Mouse (Mus musculus) midbrain, embryonic 14.5 days (tissue): ENCODE measurements at regions not wholly inside any gene's neighbourhood (a gene's known extent, or its start where the extent isn't known, plus 50 kb on each side); places are given as distances from the start of the nearest gene placed in this dataset.

ENCODE experiments used
- ATAC-seq: fragments of 200-750 bp; cut with Nextera tagmentation; 2 replicates; pipeline ENCODE4 v1.8.0; 2017; ENCODE audit warnings: moderate number of reproducible peaks, moderate library complexity; ENCODE audit not compliant: low FRiP score, low TSS enrichment
- DNase-seq: peaks from one replicate; pipeline ENCODE4 v3.0.0-alpha.2; 2015
- H3K27ac ChIP-seq: fragments of 300-500 bp; sonication (generic); replicated peaks from 2 replicates; pipeline ENCODE4 v1.5.1; 2014; ENCODE audit warnings: mild to moderate bottlenecking, low read depth, low read length, moderate library complexity
- H3K27me3 ChIP-seq: fragments of 300-500 bp; sonication (generic); 2 replicates; pipeline ENCODE4 v1.6.1; 2014; ENCODE audit warnings: low read length, control low read depth, mixed read lengths; ENCODE audit not compliant: control insufficient read depth, insufficient read depth
- H3K36me3 ChIP-seq: fragments of 300-500 bp; sonication (generic); 2 replicates; pipeline ENCODE4 v1.6.1; 2014; ENCODE audit warnings: low read length, control low read depth; ENCODE audit not compliant: control insufficient read depth, insufficient read depth
- H3K4me1 ChIP-seq: fragments of 300-500 bp; sonication (generic); 2 replicates; pipeline ENCODE4 v1.6.1; 2014; ENCODE audit warnings: mild to moderate bottlenecking, antibody characterized with exemption, low read length, control low read depth; ENCODE audit not compliant: control insufficient read depth, insufficient read depth
- H3K4me2 ChIP-seq: fragments of 300-500 bp; sonication (generic); 2 replicates; pipeline ENCODE4 v1.6.1; 2014; ENCODE audit warnings: mild to moderate bottlenecking, low read length, moderate library complexity
- H3K4me3 ChIP-seq: fragments of 300-500 bp; sonication (generic); replicated peaks from 2 replicates; pipeline ENCODE4 v1.5.1; 2014; ENCODE audit warnings: low read depth, low read length
- H3K9ac ChIP-seq: fragments of 300-500 bp; sonication (generic); replicated peaks from 2 replicates; pipeline ENCODE4 v1.6.1; 2014; ENCODE audit warnings: mild to moderate bottlenecking, low read length, moderate library complexity
- H3K9me3 ChIP-seq: fragments of 300-500 bp; sonication (generic); 2 replicates; pipeline ENCODE4 v1.6.1; 2016; ENCODE audit warnings: low read length, control low read depth, mixed read lengths; ENCODE audit not compliant: control insufficient read depth
- WGBS: fragments of 180-500 bp; shearing (Covaris S2); extraction: QIAGEN DNeasy Blood & Tissue Kit; methylation state at CpG from one replicate; pipeline ENCODE4 v1.1.7; 2014; 5-methylcytosine and 5-hydroxymethylcytosine counted together

DNA sequence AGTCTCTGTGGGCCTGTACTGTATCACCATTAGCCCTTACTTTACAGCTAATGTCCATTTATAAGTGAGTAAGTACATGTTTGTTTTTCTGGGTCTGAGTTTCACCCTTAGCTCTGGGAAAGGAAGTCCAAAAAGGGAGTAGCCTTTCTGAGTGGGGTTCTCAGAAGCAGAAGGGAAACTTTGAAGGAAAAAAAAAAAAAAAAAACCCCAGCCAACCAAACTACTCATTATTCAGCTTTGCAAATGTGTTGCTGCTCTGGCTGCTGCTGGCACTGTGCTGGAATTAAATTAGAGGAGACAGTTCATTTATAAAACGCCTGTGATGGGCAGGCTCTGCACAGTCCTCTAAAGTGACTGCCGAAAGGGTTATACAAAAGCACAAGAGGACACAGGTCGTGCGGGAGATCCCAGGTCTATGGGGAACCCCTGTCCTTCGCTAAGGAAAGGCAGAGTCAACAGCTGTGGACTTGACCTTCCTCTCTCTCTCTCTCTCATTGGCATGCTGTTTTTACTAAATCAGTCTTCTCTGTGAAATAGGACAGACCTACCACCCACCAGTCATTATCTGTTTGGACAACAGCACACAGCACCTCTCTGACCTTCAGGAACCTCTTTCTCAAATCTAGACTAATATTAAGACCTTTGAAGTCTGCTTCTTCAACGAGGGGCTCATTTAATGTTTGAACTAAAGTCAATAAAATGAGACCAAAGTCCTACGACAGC is 165.4 kb downstream of the Cd47 start:
- ATAC-seq: 0 out of 2 replicates have a peak, but pooled peaks have one; percentile 44
- H3K36me3 ChIP-seq: no peaks in the 10 kb centered on the region

DNA sequence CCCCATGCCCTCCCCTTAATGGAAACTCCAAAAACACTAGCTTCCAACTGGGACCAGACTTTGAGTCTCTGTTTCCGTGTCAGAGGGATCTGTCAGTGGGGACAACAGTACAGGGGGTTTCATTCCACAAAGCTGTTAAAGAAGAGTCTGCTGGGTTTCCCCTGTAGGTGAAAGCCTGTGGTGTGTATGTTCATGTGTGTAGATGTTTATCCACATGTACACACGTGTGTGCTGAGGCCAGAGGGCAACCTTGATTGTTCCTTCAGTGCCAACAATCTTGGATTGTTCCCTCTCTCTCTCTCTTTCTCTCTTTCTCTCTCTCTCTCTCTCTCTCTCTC is 165.9 kb downstream of the Cd47 start:
- H3K27me3 ChIP-seq: no peaks in the 10 kb centered on the region
- no peak overlapping the region for H3K4me3 ChIP-seq
- H3K36me3 ChIP-seq: no peaks in the 10 kb centered on the region
- 67% methylated on average over 2 of the region's 2 CpGs for WGBS
- peaks cover 7% of the 10 kb centered on the region; the same call in 1 of the 2 replicates for H3K4me1 ChIP-seq
- no peak for ATAC-seq
- H3K9me3 ChIP-seq: no peaks in the 10 kb centered on the region
- H3K27ac ChIP-seq: no peak overlapping the region
- H3K9ac ChIP-seq: no peak overlapping the region
- no peak overlapping the region for H3K4me2 ChIP-seq
- DNase-seq: no peak

More for the DNA sequence above, 165.4 kb downstream of the Cd47 start:
- peaks cover 7% of the 10 kb centered on the region; the same call in 1 of the 2 replicates for H3K4me1 ChIP-seq
- no peak overlapping the region for H3K9ac ChIP-seq
- H3K4me2 ChIP-seq: no peak overlapping the region
- H3K9me3 ChIP-seq: no peaks in the 10 kb centered on the region
- H3K27me3 ChIP-seq: no peaks in the 10 kb centered on the region
- no peak overlapping the region for H3K27ac ChIP-seq
- WGBS: 29% methylated on average over 7 of the region's 7 CpGs
- peak; percentile 63 for DNase-seq
- H3K4me3 ChIP-seq: no peak overlapping the region

DNA sequence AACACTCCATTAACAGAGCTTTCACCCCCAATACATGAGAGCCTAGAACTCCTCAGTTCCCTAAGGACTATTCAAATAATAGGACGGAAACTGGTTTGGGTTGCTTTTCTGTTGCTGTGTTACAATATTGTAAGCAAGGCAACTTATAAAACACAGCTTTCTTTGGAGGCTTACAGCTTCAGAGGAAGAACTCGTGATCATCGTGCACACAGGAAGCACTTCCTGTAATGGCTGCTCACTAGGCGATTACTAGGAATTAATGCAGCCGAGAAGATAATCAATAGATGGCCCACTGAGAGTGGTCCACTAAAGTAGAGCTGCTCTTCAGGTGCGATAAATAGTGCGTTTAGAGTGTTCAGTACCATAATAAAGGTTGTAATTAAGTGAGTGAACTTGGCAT is 166.8 kb downstream of the Cd47 start:
- Histone ChIP-seq H3K4me1 (peaks cover 7% of the 10 kb centered on the region; the same call in 1 of the 2 replicates), H3K9me3 (no peaks in the 10 kb centered on the region), H3K27ac (no peak overlapping the region), H3K36me3 (no peaks in the 10 kb centered on the region), H3K9ac (no peak overlapping the region), H3K4me3 (no peak overlapping the region), H3K4me2 (no peak overlapping the region), H3K27me3 (no peaks in the 10 kb centered on the region)
- no peak for ATAC-seq
- 85% methylated on average over 7 of the region's 7 CpGs for WGBS
- no peak for DNase-seq

DNA sequence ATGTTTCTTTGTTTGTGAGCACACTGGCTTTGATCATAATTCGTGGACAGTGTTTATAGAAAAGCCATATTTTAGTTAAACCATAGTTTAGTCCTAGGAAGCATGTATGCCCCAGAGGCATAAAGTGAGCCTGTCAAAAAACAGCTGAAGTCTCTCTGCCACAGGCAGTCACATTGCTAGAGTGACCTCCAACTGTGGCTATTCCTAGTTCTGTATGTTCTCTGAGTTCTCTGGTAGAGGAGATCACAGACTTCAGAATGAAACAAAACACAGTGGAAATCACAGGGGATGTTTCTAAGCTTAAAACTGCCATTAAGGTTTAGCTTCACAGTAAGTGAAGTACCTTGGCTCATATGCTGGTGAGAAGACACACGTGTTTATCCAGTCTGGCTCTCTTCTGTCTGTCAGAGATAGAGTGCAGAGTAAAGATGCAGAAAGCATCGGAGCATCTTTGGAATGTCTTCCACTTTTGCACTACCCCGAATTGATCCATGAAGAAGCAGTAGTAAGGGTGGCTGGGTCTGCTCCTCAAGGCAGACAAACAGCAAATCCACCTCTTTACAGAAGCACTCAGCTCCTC is 168.0 kb downstream of the Cd47 start:
- no peak for ATAC-seq

DNA sequence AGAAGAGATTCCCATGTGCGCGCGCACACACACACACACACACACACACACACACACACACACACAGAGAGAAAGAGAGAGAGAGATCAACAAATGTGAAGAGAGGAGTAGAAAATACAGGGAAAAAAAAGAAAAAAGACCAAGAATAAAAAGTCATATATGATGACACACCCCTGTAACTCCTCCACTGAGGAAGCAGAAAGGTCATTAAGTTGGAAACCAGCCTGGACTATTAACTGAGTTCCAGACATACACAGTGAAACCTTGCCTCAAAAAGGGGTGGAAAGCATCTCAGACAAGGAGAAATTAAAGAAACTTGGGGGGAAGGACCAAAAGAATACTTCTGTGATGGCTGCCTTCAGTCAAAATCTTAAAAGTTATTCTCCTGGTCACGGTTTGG is 168.7 kb downstream of the Cd47 start:
- H3K9ac ChIP-seq: no peak overlapping the region
- DNase-seq (no peak), ATAC-seq (no peak)
- no peaks in the 10 kb centered on the region for H3K27me3 ChIP-seq
- no peak overlapping the region for H3K27ac ChIP-seq
- no peaks in the 10 kb centered on the region for H3K9me3 ChIP-seq
- no peak overlapping the region for H3K4me2 ChIP-seq
- peaks cover 7% of the 10 kb centered on the region; the same call in 1 of the 2 replicates for H3K4me1 ChIP-seq
- no peak overlapping the region for H3K4me3 ChIP-seq
- no peaks in the 10 kb centered on the region for H3K36me3 ChIP-seq
- WGBS: 97% methylated on average over 4 of the region's 4 CpGs

More for the DNA sequence above, 168.0 kb downstream of the Cd47 start:
- Histone ChIP-seq H3K9me3 (no peaks in the 10 kb centered on the region), H3K4me2 (no peak overlapping the region), H3K9ac (no peak overlapping the region), H3K27ac (no peak overlapping the region), H3K27me3 (no peaks in the 10 kb centered on the region), H3K36me3 (no peaks in the 10 kb centered on the region), H3K4me1 (peaks cover 7% of the 10 kb centered on the region; the same call in 1 of the 2 replicates), H3K4me3 (no peak overlapping the region)
- WGBS: 83% methylated on average over 4 of the region's 4 CpGs
- DNase-seq: no peak

GRCm38 (mm10) chr16:49969693-49970296 is 169.5 kb downstream of the Cd47 start:
- no peak for ATAC-seq
- Histone ChIP-seq H3K36me3 (no peaks in the 10 kb centered on the region), H3K9me3 (no peaks in the 10 kb centered on the region), H3K27ac (no peak overlapping the region), H3K4me1 (peaks cover 7% of the 10 kb centered on the region; the same call in 1 of the 2 replicates), H3K9ac (no peak overlapping the region), H3K4me2 (no peak overlapping the region), H3K4me3 (no peak overlapping the region), H3K27me3 (no peaks in the 10 kb centered on the region)
- WGBS: 97% methylated on average over 2 of the region's 2 CpGs
- no peak for DNase-seq

DNA sequence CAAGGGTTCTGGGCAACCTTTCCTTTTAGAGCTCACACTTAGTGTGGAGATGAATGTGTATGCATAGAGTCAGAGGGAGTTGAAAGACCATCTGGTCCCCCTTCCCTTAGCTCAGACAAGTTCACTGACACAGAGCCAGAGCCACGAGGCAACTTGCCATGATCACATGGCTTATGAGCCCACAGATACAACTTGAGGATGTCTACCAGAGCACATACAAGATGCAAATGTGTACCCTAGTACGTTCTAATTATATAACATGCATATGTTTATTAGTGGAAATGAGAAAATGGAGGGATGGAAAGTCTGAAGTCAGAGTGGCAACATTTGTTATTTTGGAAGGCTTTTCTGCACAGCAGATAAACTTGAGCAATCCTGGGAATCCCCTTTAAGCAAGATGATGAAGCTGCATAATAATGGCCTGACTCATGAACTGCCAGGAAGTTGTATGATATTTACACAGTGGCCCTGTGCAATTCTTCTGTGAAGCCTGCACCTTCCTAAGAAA is 170.0 kb downstream of the Cd47 start:
- H3K36me3 ChIP-seq: no peaks in the 10 kb centered on the region
- H3K4me3 ChIP-seq: no peak overlapping the region
- H3K9ac ChIP-seq: no peak overlapping the region
- ATAC-seq (no peak), DNase-seq (no peak)
- H3K9me3 ChIP-seq: no peaks in the 10 kb centered on the region
- H3K27ac ChIP-seq: no peak overlapping the region
- H3K4me1 ChIP-seq: peaks cover 7% of the 10 kb centered on the region; the same call in 1 of the 2 replicates
- WGBS: 88% methylated on average over 2 of the region's 2 CpGs
- no peak overlapping the region for H3K4me2 ChIP-seq
- no peaks in the 10 kb centered on the region for H3K27me3 ChIP-seq

DNA sequence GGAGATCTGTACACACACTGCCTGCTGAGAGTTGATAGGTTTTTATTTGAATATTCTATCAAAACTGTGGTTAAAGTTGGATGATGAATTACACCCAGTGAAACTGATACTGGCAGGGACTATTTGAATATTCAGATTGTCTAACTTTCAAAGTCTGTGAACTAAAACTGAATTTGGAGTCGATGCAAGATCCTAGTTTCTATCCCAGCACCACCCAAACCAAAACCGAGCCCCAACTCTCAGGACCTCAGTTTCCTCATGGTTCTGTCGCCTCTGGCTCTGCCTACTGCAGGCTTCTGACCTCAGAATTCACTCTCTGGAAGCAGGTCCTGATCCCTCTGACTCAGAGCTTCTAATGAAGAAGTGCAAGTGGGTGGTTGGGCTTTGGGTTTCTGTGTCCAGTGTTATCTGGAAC is 170.8 kb downstream of the Cd47 start:
- Histone ChIP-seq H3K4me2 (no peak overlapping the region), H3K27ac (no peak overlapping the region), H3K9ac (no peak overlapping the region), H3K4me1 (0 out of 2 replicates have a peak, but pooled peaks cover 1% of the 10 kb centered on the region), H3K4me3 (no peak overlapping the region), H3K9me3 (no peaks in the 10 kb centered on the region), H3K36me3 (no peaks in the 10 kb centered on the region), H3K27me3 (no peaks in the 10 kb centered on the region)
- ATAC-seq (no peak), DNase-seq (no peak)
- 86% methylated on average over 3 of the region's 3 CpGs for WGBS
